Mouse (Mus musculus): ENCODE results near the gene Olfr517. TPM values are rescaled to one million over a fixed set of nuclear protein-coding genes. Genes with fewer than 3 reads are reported as not detected.

The Olfr517 gene
- total RNA-seq (2021), result not detected
- long read RNA-seq, experiment 1, result 0 reads
- long read RNA-seq, experiment 2, result 0 reads

GRCm38 (mm10) chr7:108872279-108872678, at the start of gene Olfr517:
TSS of gene Olfr517 (minus strand) at chr7:108872379.
- no peak for DNase-seq
- intact Hi-C loops (cut with DNase I), result no loop called here

GRCm38 (mm10) chr7:108903969-108904368, 31.8 kb upstream of the Olfr517 start:
- no peak for DNase-seq
- intact Hi-C loops (cut with DNase I), result no loop called here

- intact Hi-C loops (cut with DNase I), result no loop called here
- DNase-seq, result no peak
Measured at GRCm38 (mm10) chr7:108894320-108894719, 22.1 kb upstream of the Olfr517 start, which contains the start of gene Olfr519. TSS of gene Olfr519 (minus strand) at chr7:108894420.

GRCm38 (mm10) chr7:108884906-108885305, 12.7 kb upstream of the Olfr517 start, which contains the start of gene Olfr518:
TSS of gene Olfr518 (minus strand) at chr7:108885006.
- intact Hi-C loops (cut with DNase I), result no loop called here
- DNase-seq, result no peak

DNA sequence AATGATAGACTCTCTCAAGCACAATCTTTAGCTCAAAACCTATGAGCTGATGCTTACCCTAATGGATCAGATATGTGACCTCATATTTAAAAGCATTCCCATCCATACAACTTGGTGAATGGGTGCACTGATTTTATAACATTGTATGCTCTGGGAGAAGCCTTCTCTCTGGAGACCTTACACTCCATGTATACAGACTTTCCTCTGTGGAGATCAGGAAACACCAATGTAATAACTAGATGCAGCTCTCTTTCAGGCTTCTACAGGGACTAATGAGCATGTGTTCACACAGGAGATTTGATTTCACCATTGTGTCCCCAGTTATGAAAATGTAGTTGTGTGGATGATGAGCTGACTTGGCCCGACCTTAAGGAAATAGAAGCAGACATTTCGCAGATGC, 21.8 kb downstream of the Olfr517 start, which contains the start of gene Olfr516:
Gene Olfr516 (minus strand): TSS at position 101 of the 400 bp plus-strand sequence.
- DNase-seq, result no peak
- intact Hi-C loops (cut with DNase I), result no loop called here

GRCm38 (mm10) chr7:108825897-108826296, 46.3 kb downstream of the Olfr517 start, which contains the start of gene Olfr514:
TSS of gene Olfr514 (minus strand) at chr7:108825997.
- intact Hi-C loops (cut with DNase I), result no loop called here
- no peak for DNase-seq

Other genes with a start within 250 kb of the Olfr517 start
- gene Olfr508, start 242.4 kb downstream of the Olfr517 start, total RNA-seq (2021), result not detected
- not detected for gene Olfr509, start 220.5 kb downstream of the Olfr517 start, total RNA-seq (2021)
- not detected for gene Olfr510, start 206.0 kb downstream of the Olfr517 start, total RNA-seq (2021)
- not detected for gene Olfr512, start 159.1 kb downstream of the Olfr517 start, total RNA-seq (2021)
- gene Olfr513, start 121.4 kb downstream of the Olfr517 start, total RNA-seq (2021), result not detected
- gene Olfr514, start 46.4 kb downstream of the Olfr517 start, total RNA-seq (2021), result not detected
- gene Olfr516, start 21.9 kb downstream of the Olfr517 start, total RNA-seq (2021), result not detected
- gene Olfr518, start 12.6 kb upstream of the Olfr517 start, total RNA-seq (2021), result not detected
- not detected for gene Olfr519, start 22.0 kb upstream of the Olfr517 start, total RNA-seq (2021)
- gene Nlrp10, start 57.8 kb upstream of the Olfr517 start, total RNA-seq (2021), result 1 to 10 TPM; 1.3 to 1.8 TPM
- gene Eif3f, start 62.0 kb upstream of the Olfr517 start, total RNA-seq (2021), result 100 to 1,000 TPM in 1 of 2 experiments, 10 to 100 TPM in 1; 90.9 to 108 TPM
- gene Tub, start 78.0 kb upstream of the Olfr517 start, total RNA-seq (2021), result under 1 TPM; 0.38 to 0.49 TPM
- 1 to 10 TPM; 1.3 to 1.5 TPM for gene Ric3, start 211.0 kb upstream of the Olfr517 start, total RNA-seq (2021)

All from gastrocnemius, postnatal 36 days (tissue).